Mouse (Mus musculus): Measurements from ENCODE around the gene Neu3. TPM values are rescaled to one million over a fixed set of nuclear protein-coding genes. Genes with fewer than 3 reads are reported as not detected.

Neu3 gene
- polyA plus RNA-seq, 1 experiment = 0.91 TPM

GRCm38 (mm10) chr7:99763207-99763606 is 65.0 kb downstream of the Neu3 start, which contains the start of gene Olfr521:
Gene Olfr521, plus strand, starts transcription at chr7:99763507.
- H3K4me3 ChIP-seq (ENCODE audit: control insufficient read depth, low read depth, low read length) = no peak within 1 kb of the TSS
- no peaks in the 10 kb centered on the region for H3K27me3 ChIP-seq (ENCODE audit: control insufficient read depth, insufficient read depth, low read length)
- H3K4me1 ChIP-seq (ENCODE audit: control insufficient read depth, insufficient read depth, low read length) = no peaks in the 10 kb centered on the region
- no peak for TF ChIP-seq POLR2A (IDR thresholded peaks at IDR 0.05; ENCODE audit: control insufficient read depth, low read depth, low read length)
- no peak for TF ChIP-seq CTCF (IDR thresholded peaks at IDR 0.05; ENCODE audit: control insufficient read depth, insufficient read depth, insufficient replicate concordance, low read depth, low read length)
- H3K36me3 ChIP-seq (ENCODE audit: control insufficient read depth, insufficient read depth, low read length) = no peaks in the 10 kb centered on the region
- H3K27ac ChIP-seq (ENCODE audit: control insufficient read depth, insufficient read depth, low read depth, low read length) = no peak within 1 kb of the TSS

Other genes with a start within 250 kb of the Neu3 start
- 10.3 and 14.6 TPM in 2 replicates for gene Tpbgl, start 201.3 kb downstream of the Neu3 start, polyA plus RNA-seq (2012; rRNA removed)
- 2.0 and 2.5 TPM in 2 replicates for gene Slco2b1, start 117.1 kb downstream of the Neu3 start, polyA plus RNA-seq (2012; rRNA removed)
- gene Olfr520, start 98.1 kb downstream of the Neu3 start, polyA plus RNA-seq (2012; rRNA removed) = 0.22 TPM in 1 of 2 replicates, not detected in the other
- gene Olfr521, start 64.9 kb downstream of the Neu3 start, polyA plus RNA-seq (2012; rRNA removed) = not detected in 2 replicates
- gene Xrra1, start 30.7 kb upstream of the Neu3 start, polyA plus RNA-seq (2012; rRNA removed) = 268 and 301 TPM in 2 replicates
- 142 and 204 TPM in 2 replicates for gene Spcs2, start 35.0 kb upstream of the Neu3 start, polyA plus RNA-seq (2012; rRNA removed)
- 1.6 TPM in 2 replicates for gene Rnf169, start 152.0 kb upstream of the Neu3 start, polyA plus RNA-seq (2012; rRNA removed)
- 0.38 and 1.2 TPM in 2 replicates for gene Chrdl2, start 177.8 kb upstream of the Neu3 start, polyA plus RNA-seq (2012; rRNA removed)

Data from testis, adult 2 months (tissue).